ENCODE assay signal across 13 mouse cellular contexts in genomic region chr2:65220563-65220962, GRCm38 (mm10). TPM values are rescaled to one million over a fixed set of nuclear protein-coding genes. Genes with fewer than 3 reads are reported as not detected.
DNase-seq lines count a peak whose midpoint lies in the region; ATAC-seq lines count a peak whose summit lies in the region.
"Had no signal": no experiment of that assay in that cellular context is flagged by ENCODE, and none has a peak within 500 bp of the region (broad histone marks: within the 10 kb centered on the region; RNA-seq: fewer than 3 reads in every experiment).

No protein-coding gene starts in this region.

- H3K9me3 ChIP-seq in liver, embryonic 12.5 days (replicated peaks) = no peaks in the 10 kb centered on the region
- no peaks in the 10 kb centered on the region for H3K9me3 ChIP-seq in heart, embryonic 12.5 days (replicated peaks)
- H3K9me3 ChIP-seq: forebrain, embryonic 15.5 days; hindbrain, embryonic 13.5 days had no signal

- no peaks in the 10 kb centered on the region for H3K4me1 ChIP-seq in liver, embryonic 12.5 days
- H3K4me1 ChIP-seq in heart, embryonic 12.5 days (replicated peaks) = peaks cover 10% of the 10 kb centered on the region; the same call in 1 of the 2 replicates
- H3K4me1 ChIP-seq: forebrain, embryonic 15.5 days; hindbrain, embryonic 13.5 days had no signal

- H3K27me3 ChIP-seq in liver, embryonic 12.5 days (replicated peaks) = no peaks in the 10 kb centered on the region
- no peaks in the 10 kb centered on the region for H3K27me3 ChIP-seq in heart, embryonic 12.5 days (replicated peaks)
- H3K27me3 ChIP-seq: forebrain, embryonic 15.5 days; hindbrain, embryonic 13.5 days had no signal

- ATAC-seq in liver, embryonic 12.5 days = no peak
- ATAC-seq in heart, embryonic 12.5 days (ENCODE audit: insufficient number of reproducible peaks, low FRiP score) = 0 out of 2 replicates have a peak, but pooled peaks have one; percentile 22
- ATAC-seq: forebrain, embryonic 15.5 days had no signal

- H3K4me2 ChIP-seq in liver, embryonic 12.5 days = no peak overlapping the region
- no peak overlapping the region for H3K4me2 ChIP-seq in heart, embryonic 12.5 days
- H3K4me2 ChIP-seq: forebrain, embryonic 15.5 days; hindbrain, embryonic 13.5 days had no signal

- 71% methylated on average over 1 of the region's 1 CpGs for WGBS in liver, embryonic 12.5 days (ENCODE audit: insufficient replicate concordance)
- WGBS in heart, embryonic 12.5 days = 28% methylated on average over 1 of the region's 1 CpGs

- H3K36me3 ChIP-seq in liver, embryonic 12.5 days = no peaks in the 10 kb centered on the region
- no peaks in the 10 kb centered on the region for H3K36me3 ChIP-seq in heart, embryonic 12.5 days
- H3K36me3 ChIP-seq: forebrain, embryonic 15.5 days; hindbrain, embryonic 13.5 days had no signal

- DNase-seq in cerebellum, adult 9-11 months = peak; percentile 12
- DNase-seq in cerebellum, postnatal 25 days = no peak
- no peak for DNase-seq in liver
- DNase-seq in kidney, postnatal 14 days = peak; percentile 38
- DNase-seq in thymus, postnatal 10 days (ENCODE audit: low spot score in 2 of 2) = no peak
- DNase-seq in left cerebral cortex, adult 8-10 months (ENCODE audit: low spot score in 2 of 2) = no peak
- DNase-seq: adrenal gland, adult 8-10 months; cerebellum, adult 8-10 months; lung, postnatal 4 days had no signal

- no peak overlapping the region for H3K9ac ChIP-seq in liver, embryonic 12.5 days
- no peak overlapping the region for H3K9ac ChIP-seq in heart, embryonic 12.5 days
- H3K9ac ChIP-seq: forebrain, embryonic 15.5 days; hindbrain, embryonic 13.5 days had no signal

- no peak overlapping the region for H3K4me3 ChIP-seq in liver, embryonic 12.5 days
- no peak overlapping the region for H3K4me3 ChIP-seq in heart, embryonic 12.5 days
- H3K4me3 ChIP-seq: forebrain, embryonic 15.5 days; hindbrain, embryonic 13.5 days had no signal

- peak overlapping the region; percentile 10; the same call in 1 of the 2 replicates for H3K27ac ChIP-seq in liver, embryonic 12.5 days
- H3K27ac ChIP-seq in heart, embryonic 12.5 days (ENCODE audit: poor library complexity, severe bottlenecking) = no peak overlapping the region
- H3K27ac ChIP-seq: forebrain, embryonic 15.5 days; hindbrain, embryonic 13.5 days had no signal

RNA-seq across cellular contexts. Expression of gene Cobll1, which starts 18.6 kb away (rescaled TPM):
- 4.3 and 4.4 TPM in 2 replicates for polyA plus RNA-seq in liver, embryonic 12.5 days (2016; fragmentation: Nextera tagmentation; extraction: Ambion mirVana)
- polyA plus RNA-seq in heart, embryonic 12.5 days (2016; fragmentation: Nextera tagmentation; extraction: Ambion mirVana) = 12.8 and 14.5 TPM in 2 replicates
- total RNA-seq in left cerebral cortex, adult 8-10 months (2022) = 10 to 100 TPM in 1 of 4 experiments, 1 to 10 TPM in 3; 7.7 to 10.1 (median 9.5) TPM

Comparison
In these comparisons a context has a peak if more than half of its experiments do, and no peak if none do; other contexts are left out.
1. DNase-seq: peak in cerebellum, adult 9-11 months (single experiment) and kidney, postnatal 14 days (single experiment); none in cerebellum, postnatal 25 days (0 of 2), liver (single experiment), thymus, postnatal 10 days (0 of 2) and left cerebral cortex, adult 8-10 months (0 of 2).